Mouse (Mus musculus) cerebellum, postnatal 14 days (tissue): ENCODE results near the gene Skida1.

Experiments
- DNase-seq, 2 experiments: peaks; one replicate each; pipeline ENCODE4 v3.0.0; 2021; ENCODE audit warnings: mixed read lengths in 2 of 2

Skida1 gene

GRCm38 (mm10) chr2:18012866-18013265 is 36.0 kb downstream of the Skida1 start:
- no peak for DNase-seq

- DNase-seq = no peak
Measured at GRCm38 (mm10) chr2:18011226-18011625, 37.6 kb downstream of the Skida1 start.

- no peak for DNase-seq
Measured at GRCm38 (mm10) chr2:18005137-18005536, 43.7 kb downstream of the Skida1 start.

GRCm38 (mm10) chr2:18004286-18004685 is 44.6 kb downstream of the Skida1 start:
- DNase-seq = no peak

- DNase-seq = no peak
Measured at GRCm38 (mm10) chr2:18002306-18002705, 46.5 kb downstream of the Skida1 start.

- no peak for DNase-seq
Measured at GRCm38 (mm10) chr2:17996858-17997257, 52.0 kb downstream of the Skida1 start, which contains the start of gene H2al2a. H2al2a (minus strand) TSS chr2:17996958.
